Comparison of ENCODE assay signal across 9 mouse cellular contexts in genomic region chr5:118877313-118877669, GRCm38 (mm10).
A peak's percentile ranks its signal among the peaks of the same experiment; 100 is the strongest.
DNase-seq lines count a peak whose midpoint lies in the region; ATAC-seq lines count a peak whose summit lies in the region.
"Had no signal": no experiment of that assay in that cellular context is flagged by ENCODE, and none has a peak within 500 bp of the region (broad histone marks: within the 10 kb centered on the region; RNA-seq: fewer than 3 reads in every experiment).

No protein-coding gene starts in this region.

- H3K36me3 ChIP-seq in forebrain, embryonic 14.5 days (ENCODE audit: control insufficient read depth, insufficient read depth, low read length): no peaks in the 10 kb centered on the region
- H3K36me3 ChIP-seq in hindbrain, embryonic 15.5 days: no peaks in the 10 kb centered on the region
- no peaks in the 10 kb centered on the region for H3K36me3 ChIP-seq in liver, embryonic 13.5 days
- no peaks in the 10 kb centered on the region for H3K36me3 ChIP-seq in neural tube, embryonic 15.5 days

- peak; percentile 65 to 69 for DNase-seq in urinary bladder, adult 18-20 months (ENCODE audit: low spot score in 2 of 2)
- DNase-seq in urinary bladder, postnatal 10 days (ENCODE audit: low spot score): no peak
- DNase-seq in forebrain, embryonic 14.5 days (ENCODE audit: low spot score): peak; percentile 63
- DNase-seq in liver, embryonic 13.5 days: no peak
- no peak for DNase-seq in right cerebral cortex, postnatal 10 days (ENCODE audit: low spot score in 2 of 2)

- ATAC-seq in forebrain, embryonic 14.5 days: no peak
- ATAC-seq in hindbrain, embryonic 15.5 days (ENCODE audit: low FRiP score, low read depth): no peak
- ATAC-seq in liver, embryonic 13.5 days (ENCODE audit: low read depth): no peak
- no peak for ATAC-seq in neural tube, embryonic 15.5 days (ENCODE audit: low FRiP score)
- no peak for ATAC-seq in megakaryocyte-erythroid progenitor cell, adult 5-6 weeks (replicated peaks; ENCODE audit: low FRiP score, low TSS enrichment, poor library complexity, severe bottlenecking)

- peak overlapping the region; percentile 9; the same call in 1 of the 2 replicates for H3K4me3 ChIP-seq in forebrain, embryonic 14.5 days (ENCODE audit: low read depth, low read length)
- 0 out of 2 replicates have a peak overlapping the region, but pooled peaks have one; percentile 1 for H3K4me3 ChIP-seq in hindbrain, embryonic 15.5 days
- H3K4me3 ChIP-seq in liver, embryonic 13.5 days (replicated peaks): no peak overlapping the region
- peak overlapping the region; percentile 4; the same call in 1 of the 2 replicates for H3K4me3 ChIP-seq in neural tube, embryonic 15.5 days (replicated peaks)

- under 1% methylated on average over 12 of the region's 12 CpGs for WGBS in forebrain, embryonic 14.5 days
- WGBS in hindbrain, embryonic 15.5 days: 1% methylated on average over 12 of the region's 12 CpGs
- under 1% methylated on average over 12 of the region's 12 CpGs for WGBS in liver, embryonic 13.5 days (ENCODE audit: insufficient replicate concordance)
- 2% methylated on average over 12 of the region's 12 CpGs for WGBS in neural tube, embryonic 15.5 days

- H3K4me2 ChIP-seq in forebrain, embryonic 14.5 days (ENCODE audit: low read length): peak overlapping the region; percentile 28; the same call in 1 of the 2 replicates
- peak overlapping the region; percentile 37 for H3K4me2 ChIP-seq in hindbrain, embryonic 15.5 days
- H3K4me2 ChIP-seq in liver, embryonic 13.5 days: peak overlapping the region; percentile 43
- peak overlapping the region; percentile 44 for H3K4me2 ChIP-seq in neural tube, embryonic 15.5 days

- peaks cover 39% of the 10 kb centered on the region for H3K27me3 ChIP-seq in forebrain, embryonic 14.5 days (replicated peaks; ENCODE audit: control insufficient read depth, insufficient read depth, low read length)
- H3K27me3 ChIP-seq in hindbrain, embryonic 15.5 days: peaks cover 58% of the 10 kb centered on the region
- peaks cover 36% of the 10 kb centered on the region for H3K27me3 ChIP-seq in liver, embryonic 13.5 days
- H3K27me3 ChIP-seq in neural tube, embryonic 15.5 days (replicated peaks): peaks cover 55% of the 10 kb centered on the region

- H3K27ac ChIP-seq in forebrain, embryonic 14.5 days (ENCODE audit: low read depth, low read length): no peak overlapping the region
- no peak overlapping the region for H3K27ac ChIP-seq in hindbrain, embryonic 15.5 days (replicated peaks)
- no peak overlapping the region for H3K27ac ChIP-seq in liver, embryonic 13.5 days
- H3K27ac ChIP-seq in neural tube, embryonic 15.5 days (replicated peaks): no peak overlapping the region
- H3K27ac ChIP-seq: macrophage had no signal

- no peak overlapping the region for H3K9ac ChIP-seq in forebrain, embryonic 14.5 days (ENCODE audit: low read length)
- H3K9ac ChIP-seq in hindbrain, embryonic 15.5 days: no peak overlapping the region
- no peak overlapping the region for H3K9ac ChIP-seq in liver, embryonic 13.5 days
- no peak overlapping the region for H3K9ac ChIP-seq in neural tube, embryonic 15.5 days (replicated peaks)

- no peaks in the 10 kb centered on the region for H3K4me1 ChIP-seq in forebrain, embryonic 14.5 days (ENCODE audit: control insufficient read depth, insufficient read depth, low read length)
- H3K4me1 ChIP-seq in hindbrain, embryonic 15.5 days (replicated peaks): peaks cover 5% of the 10 kb centered on the region; the same call in 1 of the 2 replicates
- no peaks in the 10 kb centered on the region for H3K4me1 ChIP-seq in liver, embryonic 13.5 days (replicated peaks)
- H3K4me1 ChIP-seq in neural tube, embryonic 15.5 days: peaks cover 14% of the 10 kb centered on the region

- no peaks in the 10 kb centered on the region for H3K9me3 ChIP-seq in forebrain, embryonic 14.5 days (replicated peaks; ENCODE audit: control insufficient read depth, low read length)
- H3K9me3 ChIP-seq in hindbrain, embryonic 15.5 days: no peaks in the 10 kb centered on the region
- no peaks in the 10 kb centered on the region for H3K9me3 ChIP-seq in liver, embryonic 13.5 days (replicated peaks)
- no peaks in the 10 kb centered on the region for H3K9me3 ChIP-seq in neural tube, embryonic 15.5 days (replicated peaks)

Comparison
In these comparisons a context has a peak if more than half of its experiments do, and no peak if none do; other contexts are left out.
1. DNase-seq: peak in urinary bladder, adult 18-20 months (2 of 2) and forebrain, embryonic 14.5 days (single experiment); none in urinary bladder, postnatal 10 days (single experiment), liver, embryonic 13.5 days (single experiment) and right cerebral cortex, postnatal 10 days (0 of 2).
2. Peak in every context shown above with its lines, with median percentiles within 50 percentile points of each other: H3K4me2 ChIP-seq.